Mouse (Mus musculus): ENCODE measurements at regions not wholly inside any gene's neighbourhood (a gene's known extent, or its start where the extent isn't known, plus 50 kb on each side); places are given as distances from the start of the nearest gene placed in this dataset.

DNA sequence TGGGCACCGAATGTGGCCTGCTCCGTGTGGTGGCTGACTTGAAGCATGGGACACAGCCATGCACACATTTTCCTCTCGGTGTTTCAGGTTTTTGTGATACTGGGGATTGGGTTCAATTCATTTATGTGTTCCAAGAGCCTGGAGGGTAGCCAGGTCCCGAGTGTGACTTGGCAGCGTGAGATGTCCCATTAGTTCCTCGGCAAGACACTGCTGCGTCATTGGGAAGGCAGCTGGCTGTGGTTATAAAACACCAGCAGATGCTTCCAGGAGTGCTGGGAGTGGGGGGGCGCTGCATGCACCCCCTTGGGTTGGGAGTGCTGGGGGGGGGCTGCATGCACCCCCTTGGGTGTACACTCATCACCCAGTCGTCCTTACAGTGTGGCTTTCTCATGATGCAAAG, 186.9 kb upstream of the Sulf2 start:
- Histone ChIP-seq H3K36me3 (ENCODE audit: control insufficient read depth, insufficient read depth, low read length) (no peaks in the 10 kb centered on the region), H3K27me3 (ENCODE audit: control insufficient read depth, insufficient read depth, low read depth, low read length) (no peaks in the 10 kb centered on the region; the same call in 1 of the 2 replicates), H3K9ac (ENCODE audit: low read depth, low read length) (no peak overlapping the region), H3K27ac (ENCODE audit: low read length) (no peak overlapping the region), H3K4me3 (ENCODE audit: low read depth, low read length) (no peak overlapping the region), H3K4me1 (ENCODE audit: control insufficient read depth, insufficient read depth, low read length) (peaks cover 17% of the 10 kb centered on the region), H3K9me3 (replicated peaks; ENCODE audit: control insufficient read depth, low read length, poor library complexity, severe bottlenecking) (no peaks in the 10 kb centered on the region), H3K4me2 (ENCODE audit: low read length) (no peak overlapping the region)
- ATAC-seq, result no peak
- 68% methylated on average over 9 of the region's 9 CpGs for WGBS

DNA sequence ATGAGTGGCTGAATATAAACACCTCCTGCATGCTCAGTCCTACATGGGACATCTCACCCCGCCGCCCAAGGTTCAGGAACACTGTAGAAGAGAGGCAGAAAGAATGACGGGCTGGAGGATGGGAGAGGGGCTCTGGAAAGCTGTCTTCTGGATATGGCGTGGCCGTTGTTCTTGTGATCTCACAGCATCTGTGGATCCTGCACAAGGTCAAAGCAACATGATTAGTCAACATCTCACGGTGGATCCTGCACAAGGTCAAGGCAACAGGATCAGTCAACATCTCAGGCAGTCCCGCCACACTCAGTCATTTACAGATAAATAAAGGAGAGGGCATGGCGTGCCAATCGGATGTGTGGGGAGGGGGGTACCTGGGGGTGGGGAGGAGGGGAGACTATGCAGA, 184.7 kb upstream of the Sulf2 start:
- Histone ChIP-seq H3K27ac (ENCODE audit: low read length) (no peak overlapping the region), H3K9ac (ENCODE audit: low read depth, low read length) (no peak overlapping the region), H3K36me3 (ENCODE audit: control insufficient read depth, insufficient read depth, low read length) (no peaks in the 10 kb centered on the region), H3K4me3 (ENCODE audit: low read depth, low read length) (no peak overlapping the region), H3K9me3 (replicated peaks; ENCODE audit: control insufficient read depth, low read length, poor library complexity, severe bottlenecking) (no peaks in the 10 kb centered on the region), H3K4me2 (ENCODE audit: low read length) (no peak overlapping the region), H3K27me3 (ENCODE audit: control insufficient read depth, insufficient read depth, low read depth, low read length) (no peaks in the 10 kb centered on the region; the same call in 1 of the 2 replicates), H3K4me1 (ENCODE audit: control insufficient read depth, insufficient read depth, low read length) (peaks cover 8% of the 10 kb centered on the region)
- 96% methylated on average over 9 of the region's 9 CpGs for WGBS
- ATAC-seq, result no peak

DNA sequence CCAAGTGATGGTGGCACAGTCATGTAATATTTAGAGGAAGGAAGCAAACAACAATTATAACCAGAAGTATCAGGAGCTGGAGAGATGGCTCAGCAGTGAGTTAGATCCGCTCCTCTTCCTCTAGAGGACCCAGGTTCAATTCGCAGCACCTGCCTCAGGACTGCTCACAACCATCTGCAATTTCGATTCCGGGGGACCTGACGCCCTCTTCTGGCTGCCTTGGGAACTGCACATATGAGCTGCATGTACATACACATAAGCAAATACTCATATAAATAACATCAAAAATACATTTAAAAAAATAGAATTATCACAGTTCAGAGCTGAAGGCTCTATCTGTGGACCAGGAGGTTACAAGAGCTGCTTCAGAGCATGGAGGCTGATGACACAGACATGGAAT, 184.0 kb upstream of the Sulf2 start:
- Histone ChIP-seq H3K36me3 (ENCODE audit: control insufficient read depth, insufficient read depth, low read length) (no peaks in the 10 kb centered on the region), H3K4me3 (ENCODE audit: low read depth, low read length) (no peak overlapping the region), H3K27me3 (ENCODE audit: control insufficient read depth, insufficient read depth, low read depth, low read length) (no peaks in the 10 kb centered on the region; the same call in 1 of the 2 replicates), H3K9me3 (replicated peaks; ENCODE audit: control insufficient read depth, low read length, poor library complexity, severe bottlenecking) (no peaks in the 10 kb centered on the region), H3K27ac (ENCODE audit: low read length) (no peak overlapping the region), H3K9ac (ENCODE audit: low read depth, low read length) (no peak overlapping the region), H3K4me1 (ENCODE audit: control insufficient read depth, insufficient read depth, low read length) (peaks cover 8% of the 10 kb centered on the region), H3K4me2 (ENCODE audit: low read length) (no peak overlapping the region)
- 75% methylated on average over 5 of the region's 5 CpGs for WGBS
- ATAC-seq, result no peak

DNA sequence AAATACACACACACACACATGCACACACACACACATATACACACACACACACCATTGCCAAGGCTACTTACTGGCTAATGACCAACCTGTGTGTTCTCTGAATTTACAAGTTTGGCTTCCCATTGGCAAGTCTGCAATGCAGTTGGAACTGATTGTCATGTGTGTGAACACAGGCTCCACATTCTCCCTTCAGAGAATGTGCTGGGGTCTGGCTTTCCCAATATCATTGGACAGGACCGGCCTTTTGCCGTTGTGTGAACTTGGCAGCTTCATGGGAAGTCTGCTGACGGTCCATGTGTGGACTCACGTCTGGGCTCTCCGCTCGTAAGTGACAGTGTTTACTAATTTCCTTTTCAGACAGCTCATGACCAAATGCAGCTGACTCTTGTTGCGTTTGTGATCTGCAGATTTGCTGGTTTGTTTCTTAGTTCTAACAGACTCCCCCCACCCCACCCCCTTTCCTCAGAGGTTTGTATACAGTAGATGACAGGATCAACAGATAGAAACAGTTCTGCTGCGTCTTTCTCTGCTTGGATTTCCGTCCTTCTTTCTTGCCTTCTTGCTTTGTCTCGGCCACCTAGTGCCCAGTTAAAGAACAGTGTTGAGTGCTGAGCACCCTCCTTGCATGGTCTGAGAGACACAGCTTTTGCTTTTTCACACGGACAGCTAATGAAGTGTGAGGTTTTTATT, 183.1 kb upstream of the Sulf2 start:
- Histone ChIP-seq H3K4me3 (ENCODE audit: low read depth, low read length) (no peak overlapping the region), H3K9me3 (replicated peaks; ENCODE audit: control insufficient read depth, low read length, poor library complexity, severe bottlenecking) (no peaks in the 10 kb centered on the region), H3K4me1 (ENCODE audit: control insufficient read depth, insufficient read depth, low read length) (peaks cover 3% of the 10 kb centered on the region; the same call in 1 of the 2 replicates), H3K27me3 (ENCODE audit: control insufficient read depth, insufficient read depth, low read depth, low read length) (no peaks in the 10 kb centered on the region; the same call in 1 of the 2 replicates), H3K36me3 (ENCODE audit: control insufficient read depth, insufficient read depth, low read length) (no peaks in the 10 kb centered on the region), H3K4me2 (ENCODE audit: low read length) (no peak overlapping the region), H3K9ac (ENCODE audit: low read depth, low read length) (no peak overlapping the region), H3K27ac (ENCODE audit: low read length) (no peak overlapping the region)
- WGBS, result 67% methylated on average over 11 of the region's 11 CpGs
- no peak for ATAC-seq

DNA sequence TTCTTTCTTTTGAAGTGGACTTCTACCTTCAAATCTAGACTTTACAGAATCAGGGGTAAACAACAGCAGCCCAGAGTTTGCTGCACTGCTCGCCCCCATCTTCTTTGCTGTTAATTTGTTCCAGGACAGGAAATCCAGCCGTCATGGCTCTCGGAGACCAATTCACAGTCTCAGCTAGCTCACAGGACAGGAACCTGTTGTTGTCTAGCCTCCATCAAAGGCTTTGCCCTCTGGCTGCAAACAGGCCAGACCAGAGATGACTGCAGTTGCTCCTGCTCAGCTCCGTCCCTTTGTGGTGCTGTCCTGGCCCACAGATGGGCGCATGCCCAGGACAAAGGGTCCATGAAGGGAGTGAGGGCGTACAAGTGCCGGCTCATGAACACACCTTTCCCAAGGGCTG, 182.2 kb upstream of the Sulf2 start:
- no peak for ATAC-seq
- 67% methylated on average over 7 of the region's 7 CpGs for WGBS

DNA sequence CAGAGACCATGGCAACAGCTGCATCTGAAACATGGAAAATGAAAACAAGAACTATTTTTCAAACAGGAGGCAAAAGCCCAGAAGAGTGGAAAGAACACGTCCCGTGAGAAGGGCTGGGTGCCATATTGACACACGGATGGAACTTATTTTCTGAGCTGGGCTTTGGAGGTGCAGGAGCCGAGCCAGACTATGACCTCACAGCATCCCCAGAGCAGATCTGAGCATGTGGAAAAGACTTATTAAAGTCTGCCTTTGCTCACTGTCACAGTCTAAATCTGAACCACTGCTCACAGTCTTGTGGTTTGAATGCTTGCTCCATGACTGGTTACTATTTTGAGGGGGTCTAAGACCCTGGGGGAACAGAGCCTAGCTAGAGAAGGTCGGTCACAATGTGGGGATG, 180.2 kb upstream of the Sulf2 start:
- H3K4me1 ChIP-seq (ENCODE audit: control insufficient read depth, insufficient read depth, low read length), result no peaks in the 10 kb centered on the region
- no peak overlapping the region for H3K27ac ChIP-seq (ENCODE audit: low read length)
- no peaks in the 10 kb centered on the region; the same call in 1 of the 2 replicates for H3K27me3 ChIP-seq (ENCODE audit: control insufficient read depth, insufficient read depth, low read depth, low read length)
- WGBS, result 80% methylated on average over 5 of the region's 5 CpGs
- H3K4me3 ChIP-seq (ENCODE audit: low read depth, low read length), result no peak overlapping the region
- H3K9ac ChIP-seq (ENCODE audit: low read depth, low read length), result no peak overlapping the region
- no peak overlapping the region for H3K4me2 ChIP-seq (ENCODE audit: low read length)
- no peaks in the 10 kb centered on the region for H3K9me3 ChIP-seq (replicated peaks; ENCODE audit: control insufficient read depth, low read length, poor library complexity, severe bottlenecking)
- ATAC-seq, result no peak
- H3K36me3 ChIP-seq (ENCODE audit: control insufficient read depth, insufficient read depth, low read length), result no peaks in the 10 kb centered on the region

More for the DNA sequence above, 182.2 kb upstream of the Sulf2 start:
- Histone ChIP-seq H3K9ac (ENCODE audit: low read depth, low read length) (no peak overlapping the region), H3K9me3 (replicated peaks; ENCODE audit: control insufficient read depth, low read length, poor library complexity, severe bottlenecking) (no peaks in the 10 kb centered on the region), H3K4me1 (ENCODE audit: control insufficient read depth, insufficient read depth, low read length) (peaks cover 2% of the 10 kb centered on the region; the same call in 1 of the 2 replicates), H3K27me3 (ENCODE audit: control insufficient read depth, insufficient read depth, low read depth, low read length) (no peaks in the 10 kb centered on the region; the same call in 1 of the 2 replicates), H3K36me3 (ENCODE audit: control insufficient read depth, insufficient read depth, low read length) (no peaks in the 10 kb centered on the region), H3K4me3 (ENCODE audit: low read depth, low read length) (no peak overlapping the region), H3K27ac (ENCODE audit: low read length) (no peak overlapping the region), H3K4me2 (ENCODE audit: low read length) (no peak overlapping the region)

DNA sequence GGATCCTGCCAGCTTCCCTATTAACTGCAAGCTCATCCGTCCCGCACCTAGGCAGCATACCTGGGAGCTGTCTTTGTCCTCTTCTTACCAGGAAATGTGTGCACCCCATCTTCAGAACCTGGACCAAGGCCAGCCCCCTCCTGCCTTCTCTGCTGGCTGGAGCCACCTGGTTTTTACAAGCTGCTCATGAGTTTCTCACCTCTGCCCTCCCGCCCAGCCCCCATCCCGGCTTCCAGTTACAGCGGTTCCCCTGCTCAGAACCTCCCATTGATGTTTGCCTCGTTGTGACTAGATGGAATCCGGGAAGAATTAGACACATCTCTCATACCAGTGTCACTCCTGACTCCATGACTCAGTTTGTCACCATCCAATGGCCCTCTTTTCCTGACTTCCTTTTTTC, 179.1 kb upstream of the Sulf2 start:
- WGBS, result 77% methylated on average over 7 of the region's 7 CpGs
- Histone ChIP-seq H3K4me1 (ENCODE audit: control insufficient read depth, insufficient read depth, low read length) (no peaks in the 10 kb centered on the region), H3K9ac (ENCODE audit: low read depth, low read length) (no peak overlapping the region), H3K27ac (ENCODE audit: low read length) (no peak overlapping the region), H3K4me2 (ENCODE audit: low read length) (no peak overlapping the region), H3K4me3 (ENCODE audit: low read depth, low read length) (no peak overlapping the region), H3K27me3 (ENCODE audit: control insufficient read depth, insufficient read depth, low read depth, low read length) (no peaks in the 10 kb centered on the region; the same call in 1 of the 2 replicates), H3K36me3 (ENCODE audit: control insufficient read depth, insufficient read depth, low read length) (no peaks in the 10 kb centered on the region), H3K9me3 (replicated peaks; ENCODE audit: control insufficient read depth, low read length, poor library complexity, severe bottlenecking) (no peaks in the 10 kb centered on the region)
- ATAC-seq, result no peak

DNA sequence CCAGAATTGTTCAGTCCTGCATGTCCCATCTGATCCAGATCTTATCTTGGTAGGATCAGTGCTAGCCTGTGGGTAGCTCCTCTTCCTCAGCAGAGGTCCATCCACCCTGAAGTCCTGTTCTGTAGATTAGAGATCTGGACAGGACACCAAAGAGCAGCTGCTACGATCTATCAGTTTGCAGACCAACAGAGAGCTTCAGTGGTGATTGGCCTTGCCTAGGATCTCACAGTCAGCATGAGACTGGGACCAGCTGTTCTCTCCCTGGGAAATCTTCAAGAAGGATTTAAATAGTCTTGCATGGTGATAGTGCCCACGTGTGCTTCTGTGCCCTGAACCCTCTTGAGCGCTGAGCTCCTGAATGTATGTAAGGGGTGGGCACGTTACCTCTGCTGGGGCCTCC, 178.4 kb upstream of the Sulf2 start:
- no peaks in the 10 kb centered on the region; the same call in 1 of the 2 replicates for H3K27me3 ChIP-seq (ENCODE audit: control insufficient read depth, insufficient read depth, low read depth, low read length)
- no peak for ATAC-seq
- H3K4me3 ChIP-seq (ENCODE audit: low read depth, low read length), result no peak overlapping the region
- H3K36me3 ChIP-seq (ENCODE audit: control insufficient read depth, insufficient read depth, low read length), result no peaks in the 10 kb centered on the region
- no peak overlapping the region for H3K9ac ChIP-seq (ENCODE audit: low read depth, low read length)
- no peaks in the 10 kb centered on the region for H3K4me1 ChIP-seq (ENCODE audit: control insufficient read depth, insufficient read depth, low read length)
- H3K9me3 ChIP-seq (replicated peaks; ENCODE audit: control insufficient read depth, low read length, poor library complexity, severe bottlenecking), result no peaks in the 10 kb centered on the region
- 74% methylated on average over 4 of the region's 4 CpGs for WGBS
- no peak overlapping the region for H3K27ac ChIP-seq (ENCODE audit: low read length)
- no peak overlapping the region for H3K4me2 ChIP-seq (ENCODE audit: low read length)

DNA sequence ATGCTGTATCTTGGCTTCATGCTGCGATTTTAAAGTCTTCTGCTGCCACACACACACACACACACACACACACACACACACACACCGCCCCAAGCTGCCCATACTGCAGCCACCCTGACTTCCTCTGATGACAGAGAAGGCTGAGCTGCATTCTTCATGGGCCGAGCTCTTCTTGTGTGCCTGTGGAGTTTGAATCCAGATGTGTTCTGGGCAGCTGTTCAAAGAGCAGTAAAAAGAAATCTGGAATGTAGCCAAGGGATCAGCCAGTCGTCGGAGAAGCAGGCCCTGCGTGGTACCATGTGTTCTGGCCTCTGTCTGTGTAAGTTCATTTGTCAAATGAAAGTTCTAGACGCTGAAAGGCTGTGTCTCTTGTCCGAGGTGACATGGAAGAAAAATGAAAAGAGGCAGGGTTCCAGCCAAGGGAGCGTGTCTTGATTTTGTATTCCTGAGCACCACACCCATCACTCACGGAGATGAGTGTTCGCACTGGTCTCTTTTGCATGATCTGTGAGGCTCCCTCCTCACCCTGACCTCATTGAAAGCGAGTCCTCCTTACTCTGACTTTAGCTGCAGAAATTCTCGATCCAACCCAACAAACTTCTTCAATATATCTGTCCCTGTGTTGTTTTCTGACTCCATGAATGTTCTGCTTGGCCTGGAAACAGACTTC, 177.4 kb upstream of the Sulf2 start:
- H3K27me3 ChIP-seq (ENCODE audit: control insufficient read depth, insufficient read depth, low read depth, low read length), result no peaks in the 10 kb centered on the region; the same call in 1 of the 2 replicates
- 83% methylated on average over 13 of the region's 13 CpGs for WGBS
- no peak overlapping the region for H3K4me2 ChIP-seq (ENCODE audit: low read length)
- H3K9me3 ChIP-seq (replicated peaks; ENCODE audit: control insufficient read depth, low read length, poor library complexity, severe bottlenecking), result no peaks in the 10 kb centered on the region
- no peaks in the 10 kb centered on the region for H3K36me3 ChIP-seq (ENCODE audit: control insufficient read depth, insufficient read depth, low read length)
- no peaks in the 10 kb centered on the region for H3K4me1 ChIP-seq (ENCODE audit: control insufficient read depth, insufficient read depth, low read length)
- no peak for ATAC-seq
- H3K4me3 ChIP-seq (ENCODE audit: low read depth, low read length), result no peak overlapping the region
- H3K9ac ChIP-seq (ENCODE audit: low read depth, low read length), result no peak overlapping the region
- no peak overlapping the region for H3K27ac ChIP-seq (ENCODE audit: low read length)

Measured in midbrain, embryonic 16.5 days (tissue).